Mouse (Mus musculus): ENCODE measurements around the gene 1700056E22Rik. TPM values are rescaled to one million over a fixed set of nuclear protein-coding genes. Genes with fewer than 3 reads are reported as not detected.

The 1700056E22Rik gene
- polyA plus RNA-seq, 2 experiments, result 0.27 to 0.51 TPM

DNA sequence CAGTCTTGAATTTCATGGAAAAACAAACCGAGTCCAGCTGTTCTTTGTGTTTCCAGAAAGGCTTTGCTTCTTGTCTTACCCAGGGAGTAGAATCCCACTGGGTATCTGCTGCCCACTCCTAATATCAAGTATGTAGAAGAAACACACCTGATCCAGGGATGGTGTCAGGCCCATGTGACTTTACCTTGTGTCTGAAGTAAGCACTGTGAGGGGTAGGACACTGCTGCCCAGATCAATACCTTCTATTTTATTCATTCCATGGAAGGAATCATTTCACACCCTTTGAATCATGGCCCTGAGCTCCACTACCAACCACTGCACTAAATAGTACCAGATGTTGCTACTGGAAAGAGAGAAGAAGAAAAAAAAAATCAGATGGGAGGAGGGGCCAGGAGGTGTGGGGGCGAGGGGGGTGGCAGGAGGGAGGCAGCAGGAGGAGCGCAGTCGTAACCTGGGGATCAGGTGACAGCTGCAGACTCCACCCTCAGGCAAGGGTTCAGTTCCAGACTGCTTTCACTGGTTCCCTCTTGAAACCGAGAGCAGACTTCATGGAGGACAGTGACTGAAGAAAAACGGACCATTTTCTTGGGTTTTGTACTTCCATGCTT, 12.1 kb upstream of the 1700056E22Rik start:
- peaks cover 0 to 17% of the 10 kb centered on the region in 2 experiments; a peak in 2 of 4 replicates for H3K4me1 ChIP-seq (replicated peaks; ENCODE audit: control insufficient read depth in 2 of 2, insufficient read depth in 2 of 2, low read length in 1 of 2)
- no peak overlapping the region for H3K9ac ChIP-seq (replicated peaks)
- TF ChIP-seq CTCF (IDR thresholded peaks at IDR 0.05; ENCODE audit: low read depth) (no peak), EP300 (IDR thresholded peaks at IDR 0.05; ENCODE audit: low read depth) (no peak)
- DNase-seq (ENCODE audit: low read depth in 3 of 3, low spot score in 3 of 3), result no peak
- no peak for ATAC-seq (ENCODE audit: insufficient read depth)
- H3K36me3 ChIP-seq (replicated peaks; ENCODE audit: control insufficient read depth, insufficient read depth, low read depth), result no peaks in the 10 kb centered on the region
- H3K27ac ChIP-seq, result no peak overlapping the region
- WGBS (ENCODE audit: insufficient replicate concordance), result 62% methylated on average over 6 of the region's 6 CpGs
- H3K4me3 ChIP-seq (ENCODE audit: insufficient read depth in 1 of 2, low read depth in 2 of 2, low read length in 2 of 2), result no peak overlapping the region
- no peak overlapping the region for H3K4me2 ChIP-seq (ENCODE audit: low read depth)
- no peaks in the 10 kb centered on the region for H3K27me3 ChIP-seq (ENCODE audit: control insufficient read depth, insufficient read depth, low read length)
- no peaks in the 10 kb centered on the region for H3K9me3 ChIP-seq (ENCODE audit: control insufficient read depth, low read length)

DNA sequence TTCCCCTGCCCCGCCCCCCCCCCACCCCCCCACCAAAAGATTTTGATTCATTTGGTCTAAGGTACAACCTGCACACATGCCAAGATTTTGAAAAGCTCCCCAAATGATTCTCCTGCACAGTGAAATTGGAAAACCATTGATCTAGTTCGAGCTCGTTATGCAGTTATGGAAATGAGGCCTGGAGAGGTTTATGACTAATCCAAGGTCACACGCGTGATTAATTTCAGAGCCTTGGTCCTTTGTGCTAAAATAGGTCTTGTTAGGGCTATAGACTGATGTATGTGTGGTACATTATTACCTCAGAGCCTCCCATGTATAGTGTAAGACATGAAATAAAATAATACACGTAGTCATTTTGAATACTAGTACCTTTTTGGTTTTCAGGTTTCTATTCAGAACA, 9.3 kb upstream of the 1700056E22Rik start:
- H3K4me1 ChIP-seq (replicated peaks; ENCODE audit: control insufficient read depth in 2 of 2, insufficient read depth in 2 of 2, low read length in 1 of 2), result peaks cover 0 to 12% of the 10 kb centered on the region in 2 experiments; a peak in 2 of 4 replicates
- ATAC-seq (ENCODE audit: insufficient read depth), result no peak

DNA sequence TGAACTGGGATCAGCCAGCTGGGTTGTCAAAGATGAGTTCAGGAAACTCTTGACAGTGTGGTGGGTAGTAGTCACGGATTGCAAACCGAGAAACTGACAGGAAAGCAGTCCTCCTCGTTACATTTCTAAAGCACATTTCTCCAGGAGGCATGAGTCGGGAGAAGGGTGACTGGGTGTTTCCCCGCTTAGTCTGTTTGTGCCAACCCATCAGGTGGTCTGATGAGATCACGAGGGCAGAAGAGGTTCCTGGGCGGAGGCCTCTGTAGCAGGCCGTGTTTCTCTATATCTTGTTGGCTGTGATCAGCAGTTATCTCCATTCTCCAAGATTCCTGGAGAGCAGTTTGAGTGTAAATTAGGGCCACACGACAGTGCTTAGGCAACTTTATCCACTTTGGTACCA, 8.6 kb upstream of the 1700056E22Rik start:
- WGBS (ENCODE audit: insufficient replicate concordance), result 20% methylated on average over 9 of the region's 9 CpGs
- Histone ChIP-seq H3K4me2 (ENCODE audit: low read depth) (peak overlapping the region; percentile 5; the same call in 1 of the 2 replicates), H3K36me3 (replicated peaks; ENCODE audit: control insufficient read depth, insufficient read depth, low read depth) (no peaks in the 10 kb centered on the region), H3K4me3 (ENCODE audit: insufficient read depth in 1 of 2, low read depth in 2 of 2, low read length in 2 of 2) (no peak overlapping the region), H3K9me3 (ENCODE audit: control insufficient read depth, low read length) (no peaks in the 10 kb centered on the region), H3K4me1 (replicated peaks; ENCODE audit: control insufficient read depth in 2 of 2, insufficient read depth in 2 of 2, low read length in 1 of 2) (peaks cover 0 to 12% of the 10 kb centered on the region in 2 experiments; a peak in 2 of 4 replicates), H3K27ac (no peak overlapping the region), H3K27me3 (ENCODE audit: control insufficient read depth, insufficient read depth, low read length) (no peaks in the 10 kb centered on the region), H3K9ac (replicated peaks) (no peak overlapping the region)
- ATAC-seq (ENCODE audit: insufficient read depth) (peak; percentile 75), DNase-seq (ENCODE audit: low read depth in 3 of 3, low spot score in 3 of 3) (peak in 1 of 3 experiments; percentile 27)
- TF ChIP-seq EP300 (IDR thresholded peaks at IDR 0.05; ENCODE audit: low read depth) (no peak), CTCF (IDR thresholded peaks at IDR 0.05; ENCODE audit: low read depth) (no peak)

More for the DNA sequence above, 9.3 kb upstream of the 1700056E22Rik start:
- no peaks in the 10 kb centered on the region for H3K27me3 ChIP-seq (ENCODE audit: control insufficient read depth, insufficient read depth, low read length)
- DNase-seq (ENCODE audit: low read depth in 3 of 3, low spot score in 3 of 3), result no peak
- no peak for TF ChIP-seq EP300 (IDR thresholded peaks at IDR 0.05; ENCODE audit: low read depth)
- no peak for TF ChIP-seq CTCF (IDR thresholded peaks at IDR 0.05; ENCODE audit: low read depth)
- H3K9ac ChIP-seq (replicated peaks), result no peak overlapping the region
- no peak overlapping the region for H3K4me2 ChIP-seq (ENCODE audit: low read depth)
- 75% methylated on average over 6 of the region's 6 CpGs for WGBS (ENCODE audit: insufficient replicate concordance)
- no peaks in the 10 kb centered on the region for H3K9me3 ChIP-seq (ENCODE audit: control insufficient read depth, low read length)
- no peak overlapping the region for H3K4me3 ChIP-seq (ENCODE audit: insufficient read depth in 1 of 2, low read depth in 2 of 2, low read length in 2 of 2)
- no peaks in the 10 kb centered on the region for H3K36me3 ChIP-seq (replicated peaks; ENCODE audit: control insufficient read depth, insufficient read depth, low read depth)
- no peak overlapping the region for H3K27ac ChIP-seq

DNA sequence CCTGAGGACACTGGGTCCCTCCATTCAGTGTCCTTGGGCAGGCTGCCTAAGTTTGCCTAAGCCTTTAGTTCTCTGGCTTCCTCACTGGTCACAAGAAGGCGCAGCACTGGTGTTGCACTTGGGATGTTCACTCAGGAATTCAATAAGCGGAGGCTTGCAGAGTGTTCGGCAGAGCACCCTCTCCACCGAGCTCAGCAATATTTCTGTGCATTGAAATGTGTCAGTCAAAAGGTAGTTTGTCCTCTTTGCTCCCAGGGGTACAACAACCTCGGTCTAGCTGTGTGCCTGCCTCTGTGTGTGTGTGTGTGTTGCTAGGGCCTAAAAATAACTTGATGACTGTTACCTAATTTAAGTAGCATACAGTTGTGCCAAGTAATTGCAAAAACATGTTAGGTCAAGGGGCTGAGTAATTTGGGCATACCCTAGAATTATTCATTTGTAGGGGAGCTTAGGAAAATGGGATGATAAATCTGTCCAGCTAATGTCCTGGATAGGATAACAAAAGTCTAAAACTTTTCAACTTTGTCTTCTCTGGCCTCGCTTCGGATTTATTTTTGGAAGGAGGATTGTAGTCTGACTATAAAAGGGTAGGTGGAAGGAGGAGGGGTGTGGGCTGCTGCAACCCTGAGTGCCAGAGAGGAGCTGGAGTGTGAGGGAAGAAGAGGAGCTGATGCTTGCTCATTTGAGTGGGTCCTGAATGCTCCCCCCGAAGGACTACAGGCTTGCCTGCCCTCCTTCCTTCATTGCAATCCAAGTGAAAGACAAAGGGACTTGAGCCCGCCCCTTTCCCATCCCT, 7.9 kb upstream of the 1700056E22Rik start:
- no peak overlapping the region for H3K4me3 ChIP-seq (ENCODE audit: insufficient read depth in 1 of 2, low read depth in 2 of 2, low read length in 2 of 2)
- no peak for DNase-seq (ENCODE audit: low read depth in 3 of 3, low spot score in 3 of 3)
- no peak for ATAC-seq (ENCODE audit: insufficient read depth)
- H3K27me3 ChIP-seq (ENCODE audit: control insufficient read depth, insufficient read depth, low read length), result no peaks in the 10 kb centered on the region
- H3K36me3 ChIP-seq (replicated peaks; ENCODE audit: control insufficient read depth, insufficient read depth, low read depth), result no peaks in the 10 kb centered on the region
- TF ChIP-seq EP300 (IDR thresholded peaks at IDR 0.05; ENCODE audit: low read depth), result no peak
- TF ChIP-seq CTCF (IDR thresholded peaks at IDR 0.05; ENCODE audit: low read depth), result no peak
- 59% methylated on average over 9 of the region's 9 CpGs for WGBS (ENCODE audit: insufficient replicate concordance)
- no peak overlapping the region for H3K9ac ChIP-seq (replicated peaks)
- peaks cover 0 to 12% of the 10 kb centered on the region in 2 experiments; a peak in 2 of 4 replicates for H3K4me1 ChIP-seq (replicated peaks; ENCODE audit: control insufficient read depth in 2 of 2, insufficient read depth in 2 of 2, low read length in 1 of 2)
- H3K4me2 ChIP-seq (ENCODE audit: low read depth), result no peak overlapping the region
- H3K27ac ChIP-seq, result no peak overlapping the region
- no peaks in the 10 kb centered on the region for H3K9me3 ChIP-seq (ENCODE audit: control insufficient read depth, low read length)

DNA sequence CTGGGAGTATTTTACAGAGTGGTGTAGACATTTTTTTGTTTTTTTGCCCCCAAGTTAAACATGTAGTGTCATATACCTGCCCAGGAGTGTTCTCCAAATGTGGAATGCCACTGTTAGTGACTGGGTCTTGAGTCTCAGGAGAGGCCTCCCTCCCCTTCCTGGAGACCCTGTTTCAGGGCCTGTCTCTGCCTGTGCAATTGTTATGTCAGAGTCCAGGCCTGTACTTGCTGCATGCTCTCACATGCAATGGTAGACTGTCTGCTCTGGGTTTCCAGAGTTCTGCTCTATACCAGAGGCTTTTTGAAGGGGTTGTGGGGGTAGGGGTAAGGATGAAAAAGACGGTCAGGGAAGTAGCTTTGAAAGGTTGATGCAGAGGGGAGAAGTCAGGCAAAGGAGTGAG, 6.8 kb upstream of the 1700056E22Rik start:
- ATAC-seq (ENCODE audit: insufficient read depth) (no peak), DNase-seq (ENCODE audit: low read depth in 3 of 3, low spot score in 3 of 3) (no peak)
- no peaks in the 10 kb centered on the region for H3K36me3 ChIP-seq (replicated peaks; ENCODE audit: control insufficient read depth, insufficient read depth, low read depth)
- peaks cover 0 to 12% of the 10 kb centered on the region in 2 experiments; a peak in 2 of 4 replicates for H3K4me1 ChIP-seq (replicated peaks; ENCODE audit: control insufficient read depth in 2 of 2, insufficient read depth in 2 of 2, low read length in 1 of 2)
- H3K27ac ChIP-seq, result no peak overlapping the region
- no peak overlapping the region for H3K4me3 ChIP-seq (ENCODE audit: insufficient read depth in 1 of 2, low read depth in 2 of 2, low read length in 2 of 2)
- H3K4me2 ChIP-seq (ENCODE audit: low read depth), result no peak overlapping the region
- WGBS (ENCODE audit: insufficient replicate concordance), result 64% methylated on average over 1 of the region's 1 CpGs
- no peaks in the 10 kb centered on the region for H3K9me3 ChIP-seq (ENCODE audit: control insufficient read depth, low read length)
- TF ChIP-seq EP300 (IDR thresholded peaks at IDR 0.05; ENCODE audit: low read depth) (no peak), CTCF (IDR thresholded peaks at IDR 0.05; ENCODE audit: low read depth) (no peak)
- H3K9ac ChIP-seq (replicated peaks), result no peak overlapping the region
- H3K27me3 ChIP-seq (ENCODE audit: control insufficient read depth, insufficient read depth, low read length), result no peaks in the 10 kb centered on the region
